Mouse (Mus musculus): Measurements from ENCODE around the gene Gm3629. TPM values are rescaled to one million over a fixed set of nuclear protein-coding genes. Genes with fewer than 3 reads are reported as not detected.
"Not testable (repeated sequence)": the region's sequence is repeated elsewhere in the genome, so short reads cannot be mapped to it uniquely, and the experiment has no call there.

The Gm3629 gene
- not detected in 2 replicates for total RNA-seq (2012; rRNA removed)
- total RNA-seq (2014; rRNA removed), result not detected in 2 replicates
- not detected in 2 replicates for polyA plus RNA-seq (2012; ENCODE audit: insufficient read length, low read depth)

GRCm38 (mm10) chr14:6590513-6590912 lies at the start of gene Gm3629:
TSS of gene Gm3629 (minus strand) at chr14:6590613.
- dilution Hi-C loops (cut with MboI; ENCODE audit: extremely low pct_ligation_motif_present, extremely low pct_unique_long_range_greater_than_20kb, low sequenced_read_pairs); DNase-seq (ENCODE audit: extremely low read depth); H3K9me3 ChIP-seq (replicated peaks; ENCODE audit: low read length); H3K27ac ChIP-seq (ENCODE audit: insufficient read depth, low read depth); H3K9ac ChIP-seq (ENCODE audit: insufficient read depth, low read depth); H3K4me3 ChIP-seq (replicated peaks in 1 of 3; ENCODE audit: low read depth in 2 of 3, low read length in 2 of 3, poor library complexity in 1 of 3); H3K27me3 ChIP-seq (replicated peaks); H3K4me2 ChIP-seq (ENCODE audit: insufficient read depth, low read depth, poor library complexity, severe bottlenecking); in situ Hi-C loops (cut with MboI; ENCODE audit: low pct_ligation_motif_present, low pct_unique_long_range_greater_than_20kb, low sequenced_read_pairs); H3K36me3 ChIP-seq (replicated peaks in 1 of 2; ENCODE audit: control insufficient read depth in 1 of 2, insufficient read depth in 1 of 2, low read length in 1 of 2); H3K4me1 ChIP-seq (ENCODE audit: control insufficient read depth in 1 of 2, insufficient read depth in 2 of 2); H3K79me2 ChIP-seq (replicated peaks; ENCODE audit: control insufficient read depth, extremely low read depth, insufficient read depth, poor library complexity, severe bottlenecking): not testable (repeated sequence)

DNA sequence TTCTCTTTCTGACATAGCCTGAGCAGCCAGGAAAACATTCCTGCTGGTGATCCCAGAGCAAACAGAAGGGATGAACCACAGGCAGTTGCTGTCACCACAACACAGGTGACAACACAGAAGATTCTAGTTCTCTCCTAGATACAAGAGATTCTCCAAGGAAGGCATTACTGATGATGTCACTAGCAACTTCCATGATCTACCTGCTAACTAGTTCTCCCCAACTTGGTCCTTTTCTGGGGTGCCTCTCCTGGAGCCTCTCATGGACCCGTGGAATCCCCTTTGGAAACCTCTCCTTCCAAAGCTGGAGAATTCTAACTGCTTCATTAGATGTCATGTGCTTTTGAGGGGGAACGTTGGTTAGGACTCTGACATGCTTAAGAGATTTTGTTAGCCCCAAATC lies 31.9 kb upstream of the Gm3629 start, which contains the start of gene Gm3460:
Gene Gm3460 (minus strand): TSS at position 101 of the 400 bp plus-strand sequence.
- H3K36me3 ChIP-seq (replicated peaks in 1 of 2; ENCODE audit: control insufficient read depth in 1 of 2, insufficient read depth in 1 of 2, low read length in 1 of 2); H3K79me2 ChIP-seq (replicated peaks; ENCODE audit: control insufficient read depth, extremely low read depth, insufficient read depth, poor library complexity, severe bottlenecking); H3K4me2 ChIP-seq (ENCODE audit: insufficient read depth, low read depth, poor library complexity, severe bottlenecking); dilution Hi-C loops (cut with MboI; ENCODE audit: extremely low pct_ligation_motif_present, extremely low pct_unique_long_range_greater_than_20kb, low sequenced_read_pairs); H3K27me3 ChIP-seq (replicated peaks); H3K9me3 ChIP-seq (replicated peaks; ENCODE audit: low read length); H3K27ac ChIP-seq (ENCODE audit: insufficient read depth, low read depth); H3K4me1 ChIP-seq (ENCODE audit: control insufficient read depth in 1 of 2, insufficient read depth in 2 of 2); DNase-seq (ENCODE audit: extremely low read depth); H3K9ac ChIP-seq (ENCODE audit: insufficient read depth, low read depth); H3K4me3 ChIP-seq (replicated peaks in 1 of 3; ENCODE audit: low read depth in 2 of 3, low read length in 2 of 3, poor library complexity in 1 of 3); in situ Hi-C loops (cut with MboI; ENCODE audit: low pct_ligation_motif_present, low pct_unique_long_range_greater_than_20kb, low sequenced_read_pairs): not testable (repeated sequence)

- DNase-seq (ENCODE audit: extremely low read depth); H3K4me3 ChIP-seq (replicated peaks in 1 of 3; ENCODE audit: low read depth in 2 of 3, low read length in 2 of 3, poor library complexity in 1 of 3); H3K4me1 ChIP-seq (ENCODE audit: control insufficient read depth in 1 of 2, insufficient read depth in 2 of 2); H3K9ac ChIP-seq (ENCODE audit: insufficient read depth, low read depth); dilution Hi-C loops (cut with MboI; ENCODE audit: extremely low pct_ligation_motif_present, extremely low pct_unique_long_range_greater_than_20kb, low sequenced_read_pairs); H3K36me3 ChIP-seq (replicated peaks in 1 of 2; ENCODE audit: control insufficient read depth in 1 of 2, insufficient read depth in 1 of 2, low read length in 1 of 2); H3K27ac ChIP-seq (ENCODE audit: insufficient read depth, low read depth); H3K4me2 ChIP-seq (ENCODE audit: insufficient read depth, low read depth, poor library complexity, severe bottlenecking); in situ Hi-C loops (cut with MboI; ENCODE audit: low pct_ligation_motif_present, low pct_unique_long_range_greater_than_20kb, low sequenced_read_pairs); H3K9me3 ChIP-seq (replicated peaks; ENCODE audit: low read length); H3K79me2 ChIP-seq (replicated peaks; ENCODE audit: control insufficient read depth, extremely low read depth, insufficient read depth, poor library complexity, severe bottlenecking); H3K27me3 ChIP-seq (replicated peaks): not testable (repeated sequence)
Observed at GRCm38 (mm10) chr14:6606436-6606835, 16.0 kb upstream of the Gm3629 start.

- H3K27me3 ChIP-seq (replicated peaks); H3K36me3 ChIP-seq (replicated peaks in 1 of 2; ENCODE audit: control insufficient read depth in 1 of 2, insufficient read depth in 1 of 2, low read length in 1 of 2); in situ Hi-C loops (cut with MboI; ENCODE audit: low pct_ligation_motif_present, low pct_unique_long_range_greater_than_20kb, low sequenced_read_pairs); H3K4me1 ChIP-seq (ENCODE audit: control insufficient read depth in 1 of 2, insufficient read depth in 2 of 2); H3K27ac ChIP-seq (ENCODE audit: insufficient read depth, low read depth); H3K79me2 ChIP-seq (replicated peaks; ENCODE audit: control insufficient read depth, extremely low read depth, insufficient read depth, poor library complexity, severe bottlenecking); H3K9me3 ChIP-seq (replicated peaks; ENCODE audit: low read length); H3K9ac ChIP-seq (ENCODE audit: insufficient read depth, low read depth); dilution Hi-C loops (cut with MboI; ENCODE audit: extremely low pct_ligation_motif_present, extremely low pct_unique_long_range_greater_than_20kb, low sequenced_read_pairs); H3K4me3 ChIP-seq (replicated peaks in 1 of 3; ENCODE audit: low read depth in 2 of 3, low read length in 2 of 3, poor library complexity in 1 of 3); DNase-seq (ENCODE audit: extremely low read depth); H3K4me2 ChIP-seq (ENCODE audit: insufficient read depth, low read depth, poor library complexity, severe bottlenecking): not testable (repeated sequence)
Observed at GRCm38 (mm10) chr14:6605004-6605403, 14.6 kb upstream of the Gm3629 start.

DNA sequence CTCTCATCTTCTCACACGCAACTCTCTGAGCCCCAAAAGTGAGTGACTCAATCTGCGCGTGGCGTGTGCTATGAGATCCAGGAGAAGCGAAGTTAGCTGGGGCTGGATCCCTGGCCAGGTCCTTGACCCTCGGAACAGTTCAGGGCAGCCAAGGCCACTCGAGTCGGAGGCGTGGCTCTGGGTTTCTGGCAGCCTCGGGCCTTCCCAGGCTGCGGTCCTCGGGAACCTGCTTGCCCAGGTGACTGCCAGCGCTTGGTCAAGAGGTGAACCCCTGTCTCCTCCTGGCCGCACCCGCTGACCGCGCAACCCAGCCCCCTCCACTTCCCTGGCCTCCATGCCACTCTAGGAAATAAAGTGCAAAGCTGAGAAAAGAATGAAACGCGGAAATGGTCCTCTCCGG lies 14.1 kb upstream of the Gm3629 start:
- in situ Hi-C loops (cut with MboI; ENCODE audit: low pct_ligation_motif_present, low pct_unique_long_range_greater_than_20kb, low sequenced_read_pairs); DNase-seq (ENCODE audit: extremely low read depth); H3K79me2 ChIP-seq (replicated peaks; ENCODE audit: control insufficient read depth, extremely low read depth, insufficient read depth, poor library complexity, severe bottlenecking); H3K4me1 ChIP-seq (ENCODE audit: control insufficient read depth in 1 of 2, insufficient read depth in 2 of 2); H3K4me2 ChIP-seq (ENCODE audit: insufficient read depth, low read depth, poor library complexity, severe bottlenecking); H3K4me3 ChIP-seq (replicated peaks in 1 of 3; ENCODE audit: low read depth in 2 of 3, low read length in 2 of 3, poor library complexity in 1 of 3); dilution Hi-C loops (cut with MboI; ENCODE audit: extremely low pct_ligation_motif_present, extremely low pct_unique_long_range_greater_than_20kb, low sequenced_read_pairs); H3K36me3 ChIP-seq (replicated peaks in 1 of 2; ENCODE audit: control insufficient read depth in 1 of 2, insufficient read depth in 1 of 2, low read length in 1 of 2); H3K27me3 ChIP-seq (replicated peaks); H3K9ac ChIP-seq (ENCODE audit: insufficient read depth, low read depth); H3K27ac ChIP-seq (ENCODE audit: insufficient read depth, low read depth); H3K9me3 ChIP-seq (replicated peaks; ENCODE audit: low read length): not testable (repeated sequence)

DNA sequence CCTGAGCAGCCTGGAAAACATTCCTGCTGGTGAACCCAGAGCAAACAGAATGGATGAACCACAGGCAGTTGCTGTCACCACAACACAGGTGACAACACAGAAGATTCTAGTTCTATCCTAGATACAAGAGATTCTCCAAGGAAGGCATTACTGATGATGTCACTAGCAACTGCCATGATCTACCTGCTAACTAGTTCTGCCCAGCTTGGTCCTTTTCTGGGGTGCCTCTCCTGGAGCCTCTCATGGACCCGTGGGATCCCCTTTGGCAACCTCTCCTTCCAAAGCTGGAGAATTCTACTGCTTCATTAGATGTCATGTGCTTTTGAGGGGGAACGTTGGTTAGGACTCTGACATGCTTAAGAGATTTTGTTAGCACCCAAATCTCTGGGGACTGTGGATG lies 53.2 kb downstream of the Gm3629 start, which contains the start of gene Gm8356:
Gene Gm8356 (minus strand): TSS at position 101 of the 400 bp plus-strand sequence.
- H3K79me2 ChIP-seq (replicated peaks; ENCODE audit: control insufficient read depth, extremely low read depth, insufficient read depth, poor library complexity, severe bottlenecking); H3K4me1 ChIP-seq (ENCODE audit: control insufficient read depth in 1 of 2, insufficient read depth in 2 of 2); H3K9ac ChIP-seq (ENCODE audit: insufficient read depth, low read depth); H3K27me3 ChIP-seq (replicated peaks); H3K27ac ChIP-seq (ENCODE audit: insufficient read depth, low read depth); H3K4me3 ChIP-seq (replicated peaks in 1 of 3; ENCODE audit: low read depth in 2 of 3, low read length in 2 of 3, poor library complexity in 1 of 3); H3K9me3 ChIP-seq (replicated peaks; ENCODE audit: low read length); H3K4me2 ChIP-seq (ENCODE audit: insufficient read depth, low read depth, poor library complexity, severe bottlenecking); in situ Hi-C loops (cut with MboI; ENCODE audit: low pct_ligation_motif_present, low pct_unique_long_range_greater_than_20kb, low sequenced_read_pairs); H3K36me3 ChIP-seq (replicated peaks in 1 of 2; ENCODE audit: control insufficient read depth in 1 of 2, insufficient read depth in 1 of 2, low read length in 1 of 2); dilution Hi-C loops (cut with MboI; ENCODE audit: extremely low pct_ligation_motif_present, extremely low pct_unique_long_range_greater_than_20kb, low sequenced_read_pairs); DNase-seq (ENCODE audit: extremely low read depth): not testable (repeated sequence)
